Mouse (Mus musculus) lung, embryonic 14.5 days (tissue): ENCODE results near the gene Hlcs. TPM values are rescaled to one million over a fixed set of nuclear protein-coding genes. Genes with fewer than 3 reads are reported as not detected.
"Not testable (repeated sequence)": the region's sequence is repeated elsewhere in the genome, so short reads cannot be mapped to it uniquely, and the experiment has no call there.

Experiments used
- ATAC-seq: fragments of 200-750 bp; cut with Nextera tagmentation; 2 replicates; pipeline ENCODE4 v1.8.0; 2017; ENCODE audit warnings: mild to moderate bottlenecking, moderate TSS enrichment, moderate library complexity; ENCODE audit not compliant: insufficient read depth
- DNase-seq: peaks from one replicate; pipeline ENCODE4 v3.0.0-alpha.2; 2015
- H3K27ac ChIP-seq: fragments of 300-500 bp; sonication (generic); 2 replicates; pipeline ENCODE4 v1.5.1; 2014; ENCODE audit warnings: low read depth, mild to moderate bottlenecking, moderate library complexity
- H3K27me3 ChIP-seq: fragments of 300-500 bp; sonication (generic); 2 replicates; pipeline ENCODE4 v1.6.1; 2014; ENCODE audit warnings: low read length, control low read depth; ENCODE audit not compliant: insufficient read depth
- H3K36me3 ChIP-seq: fragments of 300-500 bp; sonication (generic); 2 replicates; pipeline ENCODE4 v1.6.1; 2014; ENCODE audit warnings: control low read depth; ENCODE audit not compliant: insufficient read depth
- H3K4me1 ChIP-seq: fragments of 300-500 bp; sonication (generic); 2 replicates; pipeline ENCODE4 v1.6.1; 2014; ENCODE audit warnings: antibody characterized with exemption, control low read depth; ENCODE audit not compliant: insufficient read depth
- H3K4me2 ChIP-seq: fragments of 300-500 bp; sonication (generic); 2 replicates; pipeline ENCODE4 v1.6.1; 2014; ENCODE audit warnings: mild to moderate bottlenecking
- H3K4me3 ChIP-seq: fragments of 300-500 bp; sonication (generic); 2 replicates; pipeline ENCODE4 v1.5.1; 2014; ENCODE audit warnings: low read depth, low read length
- H3K9ac ChIP-seq: fragments of 300-500 bp; sonication (generic); 2 replicates; pipeline ENCODE4 v1.6.1; 2014
- H3K9me3 ChIP-seq: fragments of 300-500 bp; sonication (generic); 2 replicates; pipeline ENCODE4 v1.6.1; 2016; ENCODE audit warnings: low read depth, low read length, control low read depth
- CTCF ChIP-seq: IDR thresholded peaks from 2 replicates; pipeline ENCODE4 v1.5.1; 2016; ENCODE audit warnings: antibody characterized with exemption, low read depth
- WGBS: fragments of 180-500 bp; shearing (Covaris S2); extraction: QIAGEN DNeasy Blood & Tissue Kit; methylation state at CpG from one replicate; pipeline ENCODE4 v1.1.7; 2014; 5-methylcytosine and 5-hydroxymethylcytosine counted together
- polyA plus RNA-seq: library from polyadenylated mRNA; unstranded; fragments of >200 nt; fragmentation: Nextera tagmentation; extraction: Ambion mirVana; gene quantifications from 2 replicates; pipeline ENCODE4 v1.2.1, GENCODE M21; 2014

Hlcs gene
- polyA plus RNA-seq, 1 experiment from 2014 or later: 8.0 TPM

GRCm38 (mm10) chr16:94354450-94354849 lies 41.1 kb upstream of the Hlcs start:
- DNase-seq (peak; percentile 60), ATAC-seq (peak; percentile 77)
- no peak for TF ChIP-seq CTCF
- no peak overlapping the region for H3K27ac ChIP-seq
- no peaks in the 10 kb centered on the region for H3K36me3 ChIP-seq
- no peaks in the 10 kb centered on the region for H3K27me3 ChIP-seq
- no peak overlapping the region for H3K9ac ChIP-seq
- WGBS: 18% methylated on average over 9 of the region's 9 CpGs
- H3K4me3 ChIP-seq: no peak overlapping the region
- 0 out of 2 replicates have a peak overlapping the region, but pooled peaks have one; percentile 20 for H3K4me2 ChIP-seq
- H3K4me1 ChIP-seq: no peaks in the 10 kb centered on the region
- H3K9me3 ChIP-seq: no peaks in the 10 kb centered on the region

GRCm38 (mm10) chr16:94350287-94350677 lies 36.9 kb upstream of the Hlcs start:
- no peaks in the 10 kb centered on the region for H3K36me3 ChIP-seq
- no peak overlapping the region for H3K27ac ChIP-seq
- H3K27me3 ChIP-seq: no peaks in the 10 kb centered on the region
- no peak overlapping the region for H3K4me2 ChIP-seq
- no peak overlapping the region for H3K4me3 ChIP-seq
- no peak for TF ChIP-seq CTCF
- DNase-seq: no peak
- ATAC-seq: no peak
- no peak overlapping the region for H3K9ac ChIP-seq
- 55% methylated on average over 10 of the region's 10 CpGs for WGBS
- no peaks in the 10 kb centered on the region for H3K9me3 ChIP-seq
- no peaks in the 10 kb centered on the region for H3K4me1 ChIP-seq

GRCm38 (mm10) chr16:94349588-94350286 lies 36.4 kb upstream of the Hlcs start:
- no peak for ATAC-seq
- WGBS: 62% methylated on average over 11 of the region's 11 CpGs
- DNase-seq: no peak

GRCm38 (mm10) chr16:94348779-94349178 lies 35.4 kb upstream of the Hlcs start:
- no peak overlapping the region for H3K9ac ChIP-seq
- H3K36me3 ChIP-seq: no peaks in the 10 kb centered on the region
- H3K27ac ChIP-seq: no peak overlapping the region
- H3K4me3 ChIP-seq: no peak overlapping the region
- no peak overlapping the region for H3K4me2 ChIP-seq
- H3K4me1 ChIP-seq: no peaks in the 10 kb centered on the region
- DNase-seq: no peak
- 79% methylated on average over 2 of the region's 2 CpGs for WGBS
- H3K9me3 ChIP-seq: no peaks in the 10 kb centered on the region
- no peak for TF ChIP-seq CTCF
- no peaks in the 10 kb centered on the region for H3K27me3 ChIP-seq
- ATAC-seq: no peak

More at GRCm38 (mm10) chr16:94349588-94350286, 36.4 kb upstream of the Hlcs start:
- H3K4me3 ChIP-seq: no peak overlapping the region
- H3K9ac ChIP-seq: no peak overlapping the region
- H3K9me3 ChIP-seq: no peaks in the 10 kb centered on the region
- no peaks in the 10 kb centered on the region for H3K36me3 ChIP-seq
- H3K27ac ChIP-seq: no peak overlapping the region
- no peak overlapping the region for H3K4me2 ChIP-seq
- no peaks in the 10 kb centered on the region for H3K27me3 ChIP-seq
- no peak for TF ChIP-seq CTCF
- no peaks in the 10 kb centered on the region for H3K4me1 ChIP-seq

DNA sequence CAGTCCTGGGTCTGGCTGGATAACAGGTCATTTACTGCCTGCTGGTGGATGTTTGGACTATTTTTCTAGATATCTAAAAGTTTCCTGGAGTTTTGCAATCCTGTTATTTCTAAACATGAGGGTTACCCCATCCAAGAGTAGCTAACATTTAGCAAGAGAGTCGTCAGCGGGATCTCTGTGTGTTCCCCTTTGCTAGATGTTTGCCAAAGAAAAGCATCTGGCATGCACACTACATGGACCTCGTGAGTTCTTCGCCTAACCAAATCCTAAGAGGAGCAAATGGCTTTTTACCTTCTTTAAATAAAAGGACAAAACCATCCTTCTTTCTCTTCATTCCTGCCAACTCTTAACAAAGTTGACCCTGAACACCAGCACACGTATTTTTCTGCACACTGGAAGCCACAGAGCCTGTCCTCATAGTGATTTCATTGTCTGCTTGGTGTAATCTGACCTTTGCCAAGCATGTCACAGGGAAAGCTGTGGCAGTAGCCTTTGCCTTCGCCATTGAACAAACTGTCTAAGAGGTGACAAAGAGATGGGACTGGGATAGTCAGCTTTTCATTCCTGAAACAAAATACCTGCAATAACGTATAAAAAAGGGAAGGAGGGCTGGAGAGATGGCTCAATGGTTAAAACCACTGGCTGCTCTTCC lies 33.8 kb upstream of the Hlcs start:
- Histone ChIP-seq H3K4me2 (no peak overlapping the region), H3K36me3 (no peaks in the 10 kb centered on the region), H3K9ac (no peak overlapping the region), H3K4me1 (no peaks in the 10 kb centered on the region), H3K9me3 (no peaks in the 10 kb centered on the region), H3K27me3 (no peaks in the 10 kb centered on the region), H3K27ac (no peak overlapping the region), H3K4me3 (no peak overlapping the region)
- no peak for ATAC-seq
- WGBS: 56% methylated on average over 7 of the region's 7 CpGs
- DNase-seq: no peak
- TF ChIP-seq CTCF: no peak

GRCm38 (mm10) chr16:94345733-94346132 lies 32.4 kb upstream of the Hlcs start:
- Histone ChIP-seq H3K4me3 (no peak overlapping the region), H3K4me1 (no peaks in the 10 kb centered on the region), H3K36me3 (no peaks in the 10 kb centered on the region), H3K27ac (no peak overlapping the region), H3K27me3 (no peaks in the 10 kb centered on the region), H3K9me3 (no peaks in the 10 kb centered on the region), H3K4me2 (no peak overlapping the region), H3K9ac (no peak overlapping the region)
- 84% methylated on average over 1 of the region's 1 CpGs for WGBS
- no peak for ATAC-seq
- no peak for DNase-seq
- TF ChIP-seq CTCF: no peak

DNA sequence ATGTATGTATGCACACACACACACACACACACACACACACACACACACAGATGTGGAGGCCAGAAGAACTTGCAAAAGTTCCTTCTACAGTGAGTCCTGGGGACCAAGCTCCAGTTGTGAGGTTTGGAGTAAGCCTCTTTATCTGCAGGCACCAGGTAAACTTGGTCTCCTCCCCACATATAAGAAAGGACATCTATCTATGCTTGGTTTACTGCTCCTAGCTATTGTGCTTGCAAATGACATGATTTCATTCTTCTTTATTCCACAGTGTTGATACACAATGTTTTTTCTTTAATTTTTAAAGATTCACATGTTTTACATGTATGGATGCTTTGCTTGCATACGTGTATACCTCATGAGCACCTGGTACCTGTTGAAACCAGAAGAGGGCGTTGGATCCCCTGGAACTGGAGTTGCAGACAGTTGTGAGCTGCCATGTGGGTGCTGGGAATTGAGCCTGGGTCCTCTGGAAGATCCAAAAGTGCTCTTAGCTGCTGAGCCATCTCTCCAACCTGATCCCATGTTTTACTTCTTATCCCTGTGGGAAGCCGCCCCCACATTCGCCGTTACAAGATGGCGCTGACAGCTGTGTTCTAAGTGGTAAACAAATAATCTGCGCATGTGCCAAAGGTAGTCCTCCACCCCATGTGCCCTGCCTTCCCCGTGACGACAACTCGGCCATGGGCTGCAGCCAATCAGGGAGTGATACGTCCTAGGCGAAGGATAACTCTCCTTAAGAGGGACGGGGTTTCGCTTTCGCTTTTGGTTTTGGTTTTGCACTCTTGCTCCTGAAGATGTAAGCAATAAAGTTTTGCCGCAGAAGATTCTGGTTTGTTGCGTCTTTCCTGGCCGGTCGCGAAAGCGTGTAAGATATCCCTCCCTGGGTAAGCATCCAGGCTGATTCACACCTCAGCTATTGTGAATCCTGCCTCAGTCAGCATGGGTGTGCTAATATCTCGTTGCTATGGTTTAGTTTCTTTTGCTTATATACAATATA lies 26.1 kb upstream of the Hlcs start:
- not testable (repeated sequence) for H3K4me2 ChIP-seq, ATAC-seq, DNase-seq, H3K27me3 ChIP-seq, H3K4me1 ChIP-seq, H3K36me3 ChIP-seq, H3K27ac ChIP-seq, H3K9ac ChIP-seq, H3K9me3 ChIP-seq, H3K4me3 ChIP-seq
- 87% methylated on average over 18 of the region's 22 CpGs for WGBS
